Mouse (Mus musculus) monocyte, adult 5-6 weeks (primary cell): ENCODE results near the gene Hist2h2ac. TPM values are rescaled to one million over a fixed set of nuclear protein-coding genes. Genes with fewer than 3 reads are reported as not detected.
"Not testable (repeated sequence)": the region's sequence is repeated elsewhere in the genome, so short reads cannot be mapped to it uniquely, and the experiment has no call there.

Experiments
- ATAC-seq: fragments of 153-309, 156-312 bp; replicated peaks from 2 replicates; pipeline ENCODE4 v1.8.0; 2017; ENCODE audit warnings: mild to moderate bottlenecking; ENCODE audit not compliant: low TSS enrichment, insufficient number of reproducible peaks, severe bottlenecking, poor library complexity, low FRiP score
- total RNA-seq: library from RNA; stranded (forward); fragments of 200-1000, 200-491, 200-594 nt; gene quantifications from 3 replicates; pipeline ENCODE4 v1.2.3, GENCODE M21; 2017

The Hist2h2ac gene
- total RNA-seq, 1 experiment from 2014 or later: 289 TPM

DNA sequence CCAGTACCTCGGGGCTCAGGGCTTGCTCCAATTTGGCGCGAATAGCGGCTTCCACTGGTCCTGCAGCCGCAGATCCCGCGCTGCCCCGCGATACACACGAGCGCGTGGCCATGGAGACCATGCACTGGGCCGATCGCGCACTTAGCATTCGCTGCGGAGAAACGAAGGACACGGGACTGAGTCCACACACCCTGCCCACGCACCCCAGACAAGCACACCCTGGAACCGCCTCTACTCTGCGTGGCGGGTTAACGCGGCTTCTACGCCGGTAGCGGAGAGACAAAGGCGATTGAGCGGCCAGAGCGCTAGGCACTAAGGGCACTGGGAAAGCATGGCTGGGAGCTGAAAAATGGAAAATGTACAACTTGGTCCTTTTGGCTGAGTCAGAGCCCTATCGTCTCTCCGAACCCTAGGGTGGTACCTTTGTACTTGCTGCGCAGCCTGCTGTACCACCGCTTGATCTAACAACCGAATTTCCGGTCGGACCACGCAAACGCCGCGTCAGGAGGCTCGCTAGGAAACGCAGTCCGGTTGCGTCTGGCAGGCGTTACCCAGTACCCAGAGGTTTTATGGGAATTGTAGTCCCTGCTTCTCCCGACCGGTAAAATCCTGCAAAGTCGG, 23.4 kb downstream of the Hist2h2ac start:
- ATAC-seq: peak; percentile 89

DNA sequence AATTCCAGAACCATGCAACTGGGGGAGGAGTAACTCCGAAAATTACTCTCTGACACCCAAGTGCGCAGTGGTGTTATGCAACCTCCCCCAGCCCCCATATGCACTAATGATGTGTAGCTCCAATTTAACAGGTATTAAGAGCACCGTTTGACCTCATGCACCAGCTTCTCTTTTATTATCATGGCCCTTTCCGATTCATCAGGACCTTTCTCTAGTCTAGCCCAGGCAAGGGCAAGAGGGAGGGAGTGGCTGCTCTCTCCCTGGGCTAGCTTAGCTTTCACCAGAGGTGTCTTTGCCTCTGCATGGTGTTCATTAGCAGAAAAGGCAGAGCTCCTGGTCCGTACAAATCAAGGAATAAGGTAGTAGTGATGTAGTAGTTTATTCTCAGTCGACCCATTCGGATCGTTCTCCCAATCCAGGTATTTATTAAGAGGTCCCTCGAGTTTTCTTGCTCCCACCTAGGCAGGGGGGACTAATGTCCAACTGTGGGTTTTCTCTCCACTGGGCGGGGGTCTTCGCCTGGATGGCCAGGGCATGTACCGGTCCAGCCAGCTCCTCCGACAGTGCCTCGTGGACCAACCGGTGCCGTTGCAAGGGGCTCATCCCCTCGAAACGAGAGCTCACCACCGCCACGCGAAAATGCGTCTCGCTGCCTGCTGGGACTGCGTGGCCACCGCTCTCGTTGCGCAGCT, 24.1 kb downstream of the Hist2h2ac start:
- no peak for ATAC-seq

DNA sequence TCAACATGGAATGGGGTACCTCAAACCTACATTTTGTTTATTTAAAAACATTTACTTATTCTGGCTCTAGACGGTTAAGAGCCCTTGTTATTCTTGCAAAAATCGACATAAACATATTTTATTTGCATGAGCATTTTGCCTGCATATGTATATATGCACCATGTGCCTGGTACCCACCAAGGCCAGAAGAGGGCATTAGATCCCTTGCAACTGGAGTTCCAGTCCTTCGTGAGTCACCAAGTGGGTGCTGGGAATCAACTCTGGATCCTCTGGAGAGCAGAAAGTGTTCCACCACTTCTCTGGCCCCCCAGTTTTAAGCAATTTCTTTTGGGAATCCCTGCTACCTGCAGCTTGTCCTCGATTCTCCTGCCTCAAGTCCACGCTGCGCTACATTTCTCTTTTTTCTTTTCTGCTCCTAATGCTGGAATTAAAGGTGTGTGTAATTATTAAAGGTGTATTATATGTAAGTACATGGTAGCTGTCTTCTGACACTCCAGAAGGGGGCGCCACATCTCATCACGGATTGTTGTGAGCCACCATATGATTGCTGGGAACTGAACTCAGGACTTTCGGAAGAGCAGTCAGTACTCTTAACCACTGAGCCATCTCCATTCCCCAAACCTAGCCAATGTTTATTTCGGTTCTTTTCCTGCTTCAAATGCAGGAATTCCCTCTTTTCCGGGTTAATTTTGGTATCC, 24.9 kb downstream of the Hist2h2ac start:
- ATAC-seq: no peak

DNA sequence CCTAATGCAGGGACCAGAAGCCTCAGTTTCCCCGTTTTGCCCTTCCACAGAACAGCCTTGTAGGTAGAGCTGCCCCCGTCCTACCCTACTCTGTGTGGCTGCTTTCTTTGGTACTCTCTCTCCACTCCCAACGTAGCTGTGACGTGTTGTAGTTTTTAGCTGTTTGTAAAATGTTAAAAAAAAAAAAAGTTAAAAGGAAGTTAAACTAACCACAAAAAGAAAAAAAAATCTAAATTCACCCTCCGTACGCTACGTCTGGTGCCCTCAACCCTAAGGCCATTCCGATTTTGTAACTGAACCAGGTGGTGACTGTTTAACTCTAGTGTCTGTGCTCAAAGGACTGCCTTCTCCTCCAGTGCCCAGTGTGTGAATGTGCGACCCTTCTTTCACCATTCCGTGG, 25.7 kb downstream of the Hist2h2ac start:
- no peak for ATAC-seq

DNA sequence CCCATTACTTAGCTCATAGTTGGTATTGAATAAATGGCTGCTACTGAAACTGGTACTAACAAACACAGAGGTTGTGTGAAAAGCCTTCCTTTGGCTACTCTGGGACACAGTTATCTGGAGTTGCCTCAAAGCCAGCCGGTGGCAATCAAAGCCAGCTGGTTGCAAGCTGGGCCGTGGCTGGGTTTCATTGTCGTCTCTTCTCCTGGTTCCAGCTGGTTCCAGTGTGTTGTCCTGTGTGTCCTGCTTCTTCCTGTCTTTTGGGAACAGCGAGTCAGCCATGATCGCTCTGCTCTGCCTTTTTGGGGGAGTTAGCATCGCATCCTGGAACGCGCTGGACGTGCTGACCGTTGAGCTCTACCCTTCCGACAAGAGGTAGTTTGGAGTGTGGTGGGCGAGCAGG, 27.7 kb downstream of the Hist2h2ac start:
- no peak for ATAC-seq

DNA sequence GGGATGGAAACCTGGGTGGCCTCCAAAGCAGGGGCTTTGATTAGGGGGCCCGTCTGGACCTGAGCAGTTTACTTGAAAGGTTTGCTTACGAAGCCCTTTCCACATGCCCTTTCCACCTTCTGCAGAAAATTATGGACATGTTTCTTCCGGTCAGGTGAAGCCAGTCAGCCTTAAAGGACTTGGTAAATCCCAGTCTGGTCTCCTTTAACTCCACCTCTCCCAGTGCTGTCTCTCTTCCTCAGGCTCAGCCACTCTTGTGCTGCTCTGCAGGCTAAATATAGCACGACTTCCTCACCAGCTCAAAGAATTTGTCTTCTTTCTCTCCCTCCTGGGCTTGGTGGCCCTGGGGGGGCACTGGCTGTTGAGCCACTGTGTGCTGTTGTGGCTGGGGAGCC, 38.3 kb downstream of the Hist2h2ac start:
- no peak for ATAC-seq

DNA sequence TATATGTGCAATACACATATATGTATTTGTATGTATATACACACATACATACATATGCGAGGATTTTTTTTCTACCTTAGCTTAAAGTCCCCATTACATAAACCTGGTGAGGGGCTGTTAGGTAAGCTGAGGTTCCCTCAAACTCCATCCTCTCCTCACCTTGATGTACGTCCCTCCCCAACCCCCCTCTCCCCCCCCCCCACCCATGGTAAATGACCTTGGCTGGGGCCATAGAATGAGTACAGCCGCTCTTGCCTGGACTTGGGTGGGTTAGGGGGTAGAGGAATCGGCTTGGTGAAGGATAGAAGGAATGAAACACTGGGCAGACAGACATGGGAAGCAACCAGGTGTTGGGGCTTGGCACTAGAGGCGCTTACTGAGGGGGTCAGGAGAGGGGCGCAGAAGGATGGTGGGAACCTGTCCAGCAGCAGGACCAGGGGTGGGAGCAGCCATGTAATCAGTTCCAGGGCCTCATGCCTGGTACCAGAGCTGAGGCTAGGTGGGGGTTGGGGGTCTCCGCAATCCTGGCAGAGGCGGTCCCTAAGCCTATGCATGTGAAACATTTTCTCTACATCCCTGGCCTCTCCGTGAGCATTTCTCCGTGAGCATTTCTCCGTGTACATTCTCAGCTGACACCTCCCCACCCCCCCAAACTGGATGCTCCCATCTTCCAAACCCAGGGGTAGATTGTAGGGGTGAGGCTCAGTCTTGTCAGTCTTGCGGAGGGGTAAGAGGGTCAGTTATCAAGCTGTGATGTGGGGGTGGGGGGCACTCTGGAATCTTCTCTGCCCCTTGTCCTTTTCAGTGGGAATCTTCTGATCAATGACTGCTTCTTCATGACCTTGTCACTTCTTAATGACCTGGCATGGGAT, 38.9 kb downstream of the Hist2h2ac start:
- no peak for ATAC-seq

DNA sequence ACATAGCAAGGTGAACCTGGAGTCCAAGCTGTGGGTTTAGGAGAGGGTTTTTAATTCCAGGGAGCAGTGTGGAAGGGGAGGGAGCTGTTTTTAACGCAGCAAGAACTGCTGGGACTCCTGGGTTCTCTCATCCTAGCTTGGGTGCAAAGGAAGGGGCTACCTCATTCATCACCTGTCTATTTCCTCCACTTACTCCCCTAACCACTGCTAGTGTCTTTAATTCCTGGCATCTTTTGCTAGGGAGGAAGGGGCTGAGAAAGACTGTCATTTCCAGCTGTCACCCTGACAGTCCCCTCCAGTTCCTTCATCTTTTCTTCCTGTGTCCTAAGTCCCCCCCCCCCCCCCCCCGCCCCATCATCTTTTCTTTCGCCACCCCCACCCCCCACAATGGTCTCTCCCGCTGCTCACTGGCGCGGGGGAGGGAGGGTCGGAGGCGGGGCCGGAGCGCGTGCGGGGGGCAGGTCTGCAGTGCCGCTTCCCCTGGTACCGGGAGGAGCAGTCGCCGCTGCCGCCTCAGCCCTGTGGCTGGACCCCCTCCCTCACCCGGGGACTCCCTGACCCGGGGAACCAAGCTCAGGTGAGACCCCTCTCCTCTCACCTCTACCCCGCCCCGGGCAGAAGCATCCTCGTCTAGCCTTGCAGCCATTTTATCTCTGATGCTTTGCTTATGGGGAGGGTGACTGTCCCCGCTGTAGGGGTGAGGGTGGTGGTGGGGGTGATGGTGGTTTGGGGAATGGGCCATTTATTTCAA, 39.8 kb downstream of the Hist2h2ac start, which contains the start of gene Sv2a:
Gene Sv2a (plus strand): TSS at position 425 of the 751 bp plus-strand sequence.
- ATAC-seq: no peak; the same call in 1 of the 2 replicates

DNA sequence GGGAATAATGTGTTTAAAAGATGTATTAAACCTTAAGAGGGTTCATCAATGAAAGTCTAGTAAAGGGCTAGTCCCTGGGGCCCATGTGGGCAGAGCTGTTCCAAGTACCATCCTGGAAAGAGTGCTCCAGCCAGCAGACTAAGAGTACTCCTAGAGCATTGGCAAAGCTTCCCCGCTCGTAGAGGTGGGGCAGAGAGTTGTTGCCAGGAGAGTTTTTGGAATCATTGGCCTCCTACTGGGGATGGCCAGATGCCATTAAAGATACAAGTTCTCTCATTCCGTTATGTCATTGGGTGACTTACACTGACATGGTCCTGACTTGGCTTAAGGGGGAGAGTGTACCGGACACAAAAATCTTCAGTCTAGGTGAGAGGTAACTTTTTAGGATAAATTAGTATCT, 41.1 kb downstream of the Hist2h2ac start:
- no peak for ATAC-seq

DNA sequence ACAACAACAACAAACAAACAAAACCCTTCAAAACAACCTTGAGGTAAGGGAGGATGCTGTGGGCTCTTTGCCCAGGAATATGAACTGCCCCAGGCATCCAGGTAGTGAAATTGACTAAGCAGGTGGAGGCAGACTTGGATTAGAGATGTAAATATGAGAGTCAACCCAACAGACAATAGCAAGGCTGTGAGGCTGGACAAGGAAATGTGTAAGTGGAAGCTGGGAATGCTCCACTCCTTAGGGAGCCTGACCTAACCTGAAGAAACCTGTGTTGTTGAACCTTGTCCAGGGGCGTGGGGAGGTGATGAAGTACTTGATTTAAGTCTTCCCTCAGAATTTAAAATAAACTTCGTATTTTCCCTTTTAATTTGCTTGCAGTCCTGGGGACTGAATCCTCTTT, 41.8 kb downstream of the Hist2h2ac start:
- ATAC-seq: no peak

DNA sequence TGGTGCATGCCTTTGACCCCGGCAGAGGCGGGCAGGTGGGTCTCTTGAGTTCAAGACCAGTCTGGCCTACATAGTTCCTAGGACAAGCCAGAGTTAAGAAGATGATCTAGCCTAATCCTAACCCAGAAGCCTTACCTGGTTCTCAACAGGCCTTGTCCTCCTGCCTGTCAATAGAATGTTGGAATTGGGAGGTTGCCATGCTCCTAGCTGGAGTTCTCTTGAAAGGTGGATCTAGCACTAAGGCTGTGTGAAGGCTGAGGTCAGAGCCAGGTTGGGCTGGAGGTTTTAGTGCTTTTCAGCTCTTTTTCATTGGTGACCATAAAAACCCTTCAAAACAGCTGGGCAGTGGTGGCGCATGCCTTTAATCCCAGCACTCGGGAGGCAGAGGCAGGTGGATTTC, 42.3 kb downstream of the Hist2h2ac start:
- ATAC-seq: no peak

DNA sequence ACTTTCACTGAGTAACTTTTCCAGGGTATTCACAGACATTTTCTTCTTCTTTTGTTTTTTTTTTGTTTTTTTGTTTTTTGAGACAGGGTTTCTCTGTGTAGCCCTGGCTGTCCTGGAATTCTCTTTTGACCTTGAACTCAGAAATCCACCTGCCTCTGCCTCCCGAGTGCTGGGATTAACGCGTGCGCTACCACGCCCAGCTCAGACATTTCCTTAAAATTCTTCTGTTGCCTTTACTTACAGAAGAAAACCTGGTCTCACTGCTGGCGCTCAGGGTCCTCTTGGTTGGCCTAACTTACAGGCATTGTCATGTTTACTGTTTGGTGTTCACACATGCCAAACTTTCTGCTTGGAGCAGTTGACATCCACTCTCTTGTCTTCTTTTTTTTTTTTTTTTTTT, 45.4 kb downstream of the Hist2h2ac start:
- no peak for ATAC-seq

DNA sequence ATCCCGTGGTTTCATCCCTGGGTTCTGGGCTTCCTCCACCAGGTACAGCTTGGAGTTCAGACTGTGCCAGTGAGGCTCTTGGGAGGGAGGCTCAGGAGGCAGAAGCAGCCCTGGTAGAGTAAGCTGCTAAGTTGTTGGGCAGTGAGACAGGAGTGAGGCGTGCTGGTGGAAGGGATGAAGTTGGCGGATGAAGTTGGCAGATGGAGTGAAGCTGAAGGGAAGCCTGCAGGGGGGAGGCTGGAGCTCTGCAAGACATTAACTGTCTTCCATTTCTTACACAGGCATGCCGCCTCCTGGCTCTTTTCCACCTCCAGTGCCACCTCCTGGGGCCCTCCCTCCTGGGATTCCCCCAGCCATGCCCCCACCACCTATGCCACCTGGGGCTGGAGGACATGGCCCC, 46.6 kb downstream of the Hist2h2ac start:
- ATAC-seq: not testable (repeated sequence)

DNA sequence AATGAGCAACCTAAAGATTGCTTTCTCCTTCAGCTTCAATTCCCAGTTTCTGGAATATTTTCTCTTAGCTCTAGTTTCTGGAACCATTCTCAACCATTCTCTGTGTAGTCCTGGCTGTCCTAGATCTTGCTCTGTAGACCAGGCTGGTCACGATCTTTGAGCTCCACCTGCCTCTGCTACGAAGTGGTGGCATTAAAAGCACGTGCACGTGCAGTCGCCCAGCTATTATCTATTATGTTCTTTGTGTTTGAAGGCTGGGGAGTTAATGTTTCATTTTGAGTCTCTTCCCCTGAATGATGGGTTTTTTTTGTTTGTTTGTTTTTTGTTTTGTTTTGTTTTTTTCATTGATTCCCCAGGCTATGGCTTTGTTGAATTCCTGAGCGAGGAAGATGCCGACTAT, 47.5 kb downstream of the Hist2h2ac start:
- ATAC-seq: no peak

DNA sequence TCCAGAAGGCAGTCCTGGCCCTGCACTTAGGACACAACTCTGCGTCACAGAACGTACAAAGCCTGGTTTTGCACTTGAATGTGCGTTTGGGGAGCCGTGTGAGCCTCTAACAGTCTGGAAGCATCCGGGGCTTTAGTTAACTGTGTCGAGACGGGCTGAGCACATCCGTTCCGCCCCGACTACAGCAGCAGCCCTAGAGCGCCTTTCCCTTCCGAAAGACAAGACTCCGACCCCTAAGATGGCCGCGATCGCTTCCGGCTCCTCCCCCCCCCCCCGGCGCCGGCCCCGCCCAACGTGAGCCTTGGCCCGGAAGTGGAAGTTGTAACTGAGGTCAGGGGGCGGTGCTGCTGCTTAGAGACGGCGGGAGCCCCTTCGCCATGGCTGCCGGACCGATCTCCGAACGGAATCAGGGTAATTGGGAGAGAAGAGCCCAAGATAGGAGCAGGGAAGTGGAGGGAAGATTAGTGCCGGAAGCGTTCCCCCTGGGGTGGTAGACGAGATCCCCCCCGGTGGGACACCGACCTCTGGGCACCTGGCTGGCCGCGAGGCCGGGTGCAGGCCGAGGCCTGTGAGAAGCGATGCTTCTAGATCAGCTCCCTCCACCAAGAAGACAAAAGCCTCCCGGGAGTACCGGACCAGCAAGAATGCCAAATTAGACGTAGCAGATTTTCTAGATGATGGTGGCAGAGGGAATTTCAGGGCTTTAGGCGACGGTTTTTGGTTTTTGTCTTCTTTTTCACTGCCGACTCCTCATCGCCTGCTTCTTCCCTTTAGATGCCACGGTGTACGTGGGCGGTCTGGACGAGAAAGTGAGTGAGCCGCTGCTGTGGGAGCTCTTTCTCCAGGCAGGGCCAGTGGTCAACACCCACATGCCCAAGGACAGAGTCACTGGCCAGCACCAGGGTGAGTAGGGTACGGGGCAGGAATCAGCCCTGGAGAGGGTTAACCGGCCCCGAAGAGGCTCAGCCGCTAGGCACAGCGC, 48.2 kb downstream of the Hist2h2ac start, which contains the start of gene Sf3b4:
Gene Sf3b4 (plus strand): TSS at position 136 of the 982 bp plus-strand sequence.
- peak; percentile 88 for ATAC-seq

DNA sequence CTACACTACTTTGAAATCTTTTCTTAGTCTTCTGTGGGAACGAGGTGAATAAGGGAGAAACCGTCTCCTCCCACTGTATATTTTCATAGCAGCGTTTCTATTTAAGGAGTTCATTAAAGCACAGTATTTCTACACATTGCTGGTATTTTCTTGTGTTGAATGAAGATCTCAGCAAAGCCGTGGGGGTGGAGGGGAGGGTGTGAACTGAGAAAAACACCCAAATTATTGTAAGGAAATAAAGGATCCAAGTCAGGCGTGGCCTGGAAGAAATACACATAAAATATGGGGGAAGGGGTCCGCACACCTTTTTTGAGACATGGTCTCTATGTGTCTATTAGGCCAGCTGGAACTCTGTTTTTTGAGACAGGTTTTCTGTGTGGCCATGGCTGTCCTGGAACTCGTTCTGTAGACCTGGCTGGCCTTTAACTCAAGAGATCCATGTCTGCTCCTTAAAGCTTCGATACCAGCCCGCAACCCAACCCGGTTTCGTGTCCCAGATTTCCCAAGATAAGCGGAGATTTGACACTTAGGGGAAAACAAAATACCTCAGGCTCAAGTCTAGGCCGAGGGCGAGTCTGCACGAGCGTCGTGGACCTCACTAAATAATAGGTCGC, 49.0 kb downstream of the Hist2h2ac start:
- no peak for ATAC-seq
